Mouse (Mus musculus): ENCODE measurements at regions not wholly inside any gene's neighbourhood (a gene's known extent, or its start where the extent isn't known, plus 50 kb on each side); places are given as distances from the start of the nearest gene placed in this dataset.

- H3K4me2 ChIP-seq (ENCODE audit: low read depth, severe bottlenecking): no peak overlapping the region
- ATAC-seq (ENCODE audit: insufficient number of reproducible peaks, low FRiP score, low TSS enrichment, low read depth) (no peak), DNase-seq (ENCODE audit: low spot score) (no peak)
Observed at GRCm38 (mm10) chr2:145003509-145003908, 164.0 kb upstream of the Slc24a3 start.

GRCm38 (mm10) chr2:145010674-145011073, 156.9 kb upstream of the Slc24a3 start:
- DNase-seq (ENCODE audit: low spot score): no peak
- H3K4me3 ChIP-seq (ENCODE audit: low read depth, low read length): no peak overlapping the region
- no peaks in the 10 kb centered on the region for H3K27me3 ChIP-seq (ENCODE audit: control insufficient read depth, insufficient read depth, low read length)
- H3K9ac ChIP-seq (ENCODE audit: low read length): no peak overlapping the region
- H3K36me3 ChIP-seq (ENCODE audit: control insufficient read depth, insufficient read depth, low read length): no peaks in the 10 kb centered on the region
- H3K4me1 ChIP-seq (ENCODE audit: control insufficient read depth, insufficient read depth, low read length): no peaks in the 10 kb centered on the region
- no peaks in the 10 kb centered on the region for H3K9me3 ChIP-seq (ENCODE audit: control insufficient read depth, low read length)
- no peak for ATAC-seq (ENCODE audit: insufficient number of reproducible peaks, low FRiP score, low TSS enrichment, low read depth)
- no peak overlapping the region for H3K27ac ChIP-seq (replicated peaks; ENCODE audit: low read depth, low read length)
- no peak overlapping the region for H3K4me2 ChIP-seq (ENCODE audit: low read depth, severe bottlenecking)

More at GRCm38 (mm10) chr2:145003509-145003908, 164.0 kb upstream of the Slc24a3 start:
- H3K9ac ChIP-seq (ENCODE audit: low read length): no peak overlapping the region
- no peaks in the 10 kb centered on the region for H3K36me3 ChIP-seq (ENCODE audit: control insufficient read depth, insufficient read depth, low read length)
- H3K4me1 ChIP-seq (ENCODE audit: control insufficient read depth, insufficient read depth, low read length): no peaks in the 10 kb centered on the region
- H3K9me3 ChIP-seq (ENCODE audit: control insufficient read depth, low read length): no peaks in the 10 kb centered on the region
- H3K4me3 ChIP-seq (ENCODE audit: low read depth, low read length): no peak overlapping the region
- WGBS: 79% methylated on average over 2 of the region's 2 CpGs
- H3K27me3 ChIP-seq (ENCODE audit: control insufficient read depth, insufficient read depth, low read length): no peaks in the 10 kb centered on the region
- H3K27ac ChIP-seq (replicated peaks; ENCODE audit: low read depth, low read length): no peak overlapping the region

GRCm38 (mm10) chr2:145011221-145011620, 156.3 kb upstream of the Slc24a3 start:
- no peaks in the 10 kb centered on the region for H3K36me3 ChIP-seq (ENCODE audit: control insufficient read depth, insufficient read depth, low read length)
- ATAC-seq (ENCODE audit: insufficient number of reproducible peaks, low FRiP score, low TSS enrichment, low read depth) (no peak), DNase-seq (ENCODE audit: low spot score) (no peak)
- no peak overlapping the region for H3K4me3 ChIP-seq (ENCODE audit: low read depth, low read length)
- no peaks in the 10 kb centered on the region for H3K9me3 ChIP-seq (ENCODE audit: control insufficient read depth, low read length)
- H3K4me2 ChIP-seq (ENCODE audit: low read depth, severe bottlenecking): no peak overlapping the region
- 88% methylated on average over 4 of the region's 4 CpGs for WGBS
- no peak overlapping the region for H3K9ac ChIP-seq (ENCODE audit: low read length)
- no peaks in the 10 kb centered on the region for H3K27me3 ChIP-seq (ENCODE audit: control insufficient read depth, insufficient read depth, low read length)
- H3K4me1 ChIP-seq (ENCODE audit: control insufficient read depth, insufficient read depth, low read length): no peaks in the 10 kb centered on the region
- no peak overlapping the region for H3K27ac ChIP-seq (replicated peaks; ENCODE audit: low read depth, low read length)

- H3K4me3 ChIP-seq (ENCODE audit: low read depth, low read length): no peak overlapping the region
- DNase-seq (ENCODE audit: low spot score) (no peak), ATAC-seq (ENCODE audit: insufficient number of reproducible peaks, low FRiP score, low TSS enrichment, low read depth) (no peak)
- no peaks in the 10 kb centered on the region for H3K36me3 ChIP-seq (ENCODE audit: control insufficient read depth, insufficient read depth, low read length)
- H3K27ac ChIP-seq (replicated peaks; ENCODE audit: low read depth, low read length): no peak overlapping the region
- WGBS: 84% methylated on average over 5 of the region's 5 CpGs
- no peaks in the 10 kb centered on the region for H3K27me3 ChIP-seq (ENCODE audit: control insufficient read depth, insufficient read depth, low read length)
- H3K4me1 ChIP-seq (ENCODE audit: control insufficient read depth, insufficient read depth, low read length): no peaks in the 10 kb centered on the region
- no peak overlapping the region for H3K4me2 ChIP-seq (ENCODE audit: low read depth, severe bottlenecking)
- no peaks in the 10 kb centered on the region for H3K9me3 ChIP-seq (ENCODE audit: control insufficient read depth, low read length)
- no peak overlapping the region for H3K9ac ChIP-seq (ENCODE audit: low read length)
Observed at GRCm38 (mm10) chr2:145015951-145016350, 151.6 kb upstream of the Slc24a3 start.

- Histone ChIP-seq H3K4me3 (ENCODE audit: low read depth, low read length) (no peak overlapping the region), H3K9me3 (ENCODE audit: control insufficient read depth, low read length) (no peaks in the 10 kb centered on the region), H3K4me2 (ENCODE audit: low read depth, severe bottlenecking) (no peak overlapping the region), H3K36me3 (ENCODE audit: control insufficient read depth, insufficient read depth, low read length) (no peaks in the 10 kb centered on the region), H3K4me1 (ENCODE audit: control insufficient read depth, insufficient read depth, low read length) (no peaks in the 10 kb centered on the region), H3K27ac (replicated peaks; ENCODE audit: low read depth, low read length) (no peak overlapping the region), H3K9ac (ENCODE audit: low read length) (no peak overlapping the region), H3K27me3 (ENCODE audit: control insufficient read depth, insufficient read depth, low read length) (no peaks in the 10 kb centered on the region)
- ATAC-seq (ENCODE audit: insufficient number of reproducible peaks, low FRiP score, low TSS enrichment, low read depth) (no peak), DNase-seq (ENCODE audit: low spot score) (no peak)
Observed at GRCm38 (mm10) chr2:145016939-145017338, 150.6 kb upstream of the Slc24a3 start.

- Histone ChIP-seq H3K27me3 (ENCODE audit: control insufficient read depth, insufficient read depth, low read length) (no peaks in the 10 kb centered on the region), H3K9ac (ENCODE audit: low read length) (no peak overlapping the region), H3K4me1 (ENCODE audit: control insufficient read depth, insufficient read depth, low read length) (no peaks in the 10 kb centered on the region), H3K36me3 (ENCODE audit: control insufficient read depth, insufficient read depth, low read length) (no peaks in the 10 kb centered on the region), H3K4me3 (ENCODE audit: low read depth, low read length) (no peak overlapping the region), H3K4me2 (ENCODE audit: low read depth, severe bottlenecking) (no peak overlapping the region), H3K9me3 (ENCODE audit: control insufficient read depth, low read length) (no peaks in the 10 kb centered on the region), H3K27ac (replicated peaks; ENCODE audit: low read depth, low read length) (no peak overlapping the region)
- no peak for DNase-seq (ENCODE audit: low spot score)
- WGBS: 49% methylated on average over 2 of the region's 2 CpGs
- ATAC-seq (ENCODE audit: insufficient number of reproducible peaks, low FRiP score, low TSS enrichment, low read depth): no peak
Observed at GRCm38 (mm10) chr2:145017625-145018167, 149.9 kb upstream of the Slc24a3 start.

- Histone ChIP-seq H3K27ac (replicated peaks; ENCODE audit: low read depth, low read length) (no peak overlapping the region), H3K36me3 (ENCODE audit: control insufficient read depth, insufficient read depth, low read length) (no peaks in the 10 kb centered on the region), H3K4me2 (ENCODE audit: low read depth, severe bottlenecking) (no peak overlapping the region), H3K4me3 (ENCODE audit: low read depth, low read length) (no peak overlapping the region), H3K4me1 (ENCODE audit: control insufficient read depth, insufficient read depth, low read length) (no peaks in the 10 kb centered on the region), H3K9ac (ENCODE audit: low read length) (no peak overlapping the region), H3K9me3 (ENCODE audit: control insufficient read depth, low read length) (no peaks in the 10 kb centered on the region), H3K27me3 (ENCODE audit: control insufficient read depth, insufficient read depth, low read length) (no peaks in the 10 kb centered on the region)
- no peak for ATAC-seq (ENCODE audit: insufficient number of reproducible peaks, low FRiP score, low TSS enrichment, low read depth)
- DNase-seq (ENCODE audit: low spot score): no peak
- 75% methylated on average over 2 of the region's 2 CpGs for WGBS
Observed at GRCm38 (mm10) chr2:145047743-145048142, 119.8 kb upstream of the Slc24a3 start.

GRCm38 (mm10) chr2:145049655-145050376, 117.7 kb upstream of the Slc24a3 start:
- WGBS: 75% methylated on average over 4 of the region's 4 CpGs
- DNase-seq (ENCODE audit: low spot score) (no peak), ATAC-seq (ENCODE audit: insufficient number of reproducible peaks, low FRiP score, low TSS enrichment, low read depth) (0 out of 2 replicates have a peak, but pooled peaks have one; percentile 17)
- Histone ChIP-seq H3K27me3 (ENCODE audit: control insufficient read depth, insufficient read depth, low read length) (no peaks in the 10 kb centered on the region), H3K4me2 (ENCODE audit: low read depth, severe bottlenecking) (no peak overlapping the region), H3K36me3 (ENCODE audit: control insufficient read depth, insufficient read depth, low read length) (no peaks in the 10 kb centered on the region), H3K9me3 (ENCODE audit: control insufficient read depth, low read length) (no peaks in the 10 kb centered on the region), H3K9ac (ENCODE audit: low read length) (no peak overlapping the region), H3K27ac (replicated peaks; ENCODE audit: low read depth, low read length) (no peak overlapping the region), H3K4me1 (ENCODE audit: control insufficient read depth, insufficient read depth, low read length) (no peaks in the 10 kb centered on the region), H3K4me3 (ENCODE audit: low read depth, low read length) (no peak overlapping the region)

- WGBS: 78% methylated on average over 2 of the region's 2 CpGs
Observed at GRCm38 (mm10) chr2:145052405-145052804, 115.1 kb upstream of the Slc24a3 start.

More at GRCm38 (mm10) chr2:145052405-145052804, 115.1 kb upstream of the Slc24a3 start:
- DNase-seq (ENCODE audit: low spot score) (no peak), ATAC-seq (ENCODE audit: insufficient number of reproducible peaks, low FRiP score, low TSS enrichment, low read depth) (no peak)
- Histone ChIP-seq H3K9me3 (ENCODE audit: control insufficient read depth, low read length) (no peaks in the 10 kb centered on the region), H3K4me2 (ENCODE audit: low read depth, severe bottlenecking) (no peak overlapping the region), H3K36me3 (ENCODE audit: control insufficient read depth, insufficient read depth, low read length) (no peaks in the 10 kb centered on the region), H3K9ac (ENCODE audit: low read length) (no peak overlapping the region), H3K27ac (replicated peaks; ENCODE audit: low read depth, low read length) (no peak overlapping the region), H3K4me1 (ENCODE audit: control insufficient read depth, insufficient read depth, low read length) (no peaks in the 10 kb centered on the region), H3K4me3 (ENCODE audit: low read depth, low read length) (no peak overlapping the region), H3K27me3 (ENCODE audit: control insufficient read depth, insufficient read depth, low read length) (no peaks in the 10 kb centered on the region)

Measured in limb, embryonic 11.5 days (tissue).